Mouse (Mus musculus) lung, adult 2 months (tissue): ENCODE results near the gene Tmem258.

Source experiments
- CTCF ChIP-seq: fragments of 200-500 bp; IDR thresholded peaks from 2 replicates; pipeline ENCODE4 v1.5.1; 2011; ENCODE audit warnings: mild to moderate bottlenecking, low read length, control low read depth; ENCODE audit not compliant: insufficient read depth
- POLR2A ChIP-seq: fragments of 200-500 bp; IDR thresholded peaks from 2 replicates; pipeline ENCODE4 v1.6.1; 2011; ENCODE audit warnings: low read depth, mild to moderate bottlenecking, control low read depth, low read length, borderline replicate concordance; ENCODE audit errors: extremely low read depth

DNA sequence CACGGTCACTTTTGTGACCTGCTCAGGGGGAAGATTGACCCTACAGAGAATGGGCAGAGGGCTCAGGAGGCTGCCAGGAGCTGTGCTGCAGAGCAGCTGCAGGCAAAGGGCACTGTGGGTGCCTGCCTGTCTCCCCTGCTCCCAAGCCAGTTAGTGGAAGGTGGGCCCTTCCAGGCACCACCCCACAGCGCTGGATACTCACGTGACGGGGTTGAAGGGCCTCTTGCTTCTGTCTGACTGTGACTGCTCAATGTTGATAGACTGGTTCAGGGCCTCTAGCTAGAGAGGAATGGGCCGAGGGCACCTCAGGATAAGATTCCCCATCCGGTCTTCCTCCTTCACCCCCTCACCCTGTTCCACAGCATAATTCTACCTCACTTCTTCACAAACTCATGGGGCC lies 15.8 kb downstream of the Tmem258 start:
- TF ChIP-seq CTCF: no peak
- TF ChIP-seq POLR2A: no peak
